Mouse (Mus musculus) neutrophil, adult 83 days (primary cell): ENCODE data around the gene Skil. TPM values are rescaled to one million over a fixed set of nuclear protein-coding genes. Genes with fewer than 3 reads are reported as not detected.

Experiments used
- total RNA-seq, 2 experiments: library from RNA; stranded (reverse); gene quantifications; one replicate each; pipeline ENCODE4 v1.2.4; 2023

Gene Skil
- 10 to 100 TPM; 37.0 to 41.9 TPM for total RNA-seq

DNA sequence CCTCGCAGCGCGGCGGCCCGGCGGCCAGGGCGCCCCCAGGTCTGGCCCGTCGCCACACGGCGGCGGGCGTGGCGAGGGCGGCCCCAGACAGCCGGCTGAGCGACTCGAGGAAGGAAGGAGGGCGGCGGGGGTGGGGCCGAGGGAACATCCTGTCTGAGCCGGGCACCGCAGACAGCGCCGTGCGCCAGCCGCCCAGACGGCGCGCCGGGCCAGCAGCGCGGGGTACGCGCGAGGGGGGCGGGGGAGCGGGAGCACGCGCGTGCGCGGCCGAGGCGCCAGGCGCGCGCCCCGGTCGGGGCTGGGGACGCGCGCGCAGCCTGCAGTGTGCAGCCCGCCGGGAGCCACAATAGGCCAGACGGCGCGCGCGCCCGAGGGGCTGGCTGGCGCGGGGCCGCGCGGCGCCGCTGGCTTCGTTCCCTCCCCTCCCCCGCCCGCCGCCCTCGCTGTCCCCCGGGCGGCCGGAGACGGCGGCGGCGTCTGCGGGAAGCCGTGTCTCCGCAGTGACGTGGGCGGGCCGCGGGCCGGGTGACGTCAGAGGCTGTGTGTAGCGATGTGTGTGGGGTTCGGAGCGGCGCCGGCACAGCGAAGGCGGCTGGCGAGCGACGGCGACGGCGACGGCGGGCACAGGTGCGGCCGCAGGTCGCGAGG lies at the start of gene Skil:
Skil (plus strand) TSS at position 528 of the 648 bp plus-strand sequence.

DNA sequence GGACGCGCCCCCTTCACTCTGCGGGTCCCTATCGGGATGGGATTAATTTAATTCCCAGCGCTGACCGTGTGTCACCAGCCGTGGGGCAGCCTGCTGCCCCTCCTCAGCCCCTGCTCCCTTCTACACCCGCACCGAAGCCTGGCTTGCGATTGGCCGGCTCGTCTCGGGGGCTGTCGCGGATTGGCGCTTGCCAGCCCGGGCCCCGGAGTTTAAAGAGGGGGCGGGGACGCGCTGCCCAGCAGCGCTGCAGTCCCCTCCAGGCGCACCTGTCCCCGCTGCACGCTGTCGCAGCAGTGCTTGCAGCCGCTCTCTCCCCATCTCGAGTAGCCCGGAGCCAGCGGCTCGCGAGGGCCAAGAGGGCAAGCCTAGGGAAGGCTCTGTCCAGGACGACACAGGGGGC lies 54.8 kb downstream of the Skil start, which contains the start of gene Cldn11:
Cldn11 (plus strand) TSS at position 215 of the 400 bp plus-strand sequence.

Other genes with a start within 250 kb of the Skil start
- 10 to 100 TPM; 26.0 to 30.0 TPM for gene Gpr160, start 239.1 kb upstream of the Skil start, total RNA-seq
- gene Phc3, start 125.6 kb upstream of the Skil start, total RNA-seq = 10 to 100 TPM; 32.1 to 34.0 TPM
- gene Prkci, start 99.3 kb upstream of the Skil start, total RNA-seq = 10 to 100 TPM; 14.7 to 16.7 TPM
- gene Cldn11, start 54.9 kb downstream of the Skil start, total RNA-seq = not detected
- under 1 TPM; 0.20 to 0.29 TPM for gene Slc7a14, start 215.3 kb downstream of the Skil start, total RNA-seq